Mouse (Mus musculus) thymus, adult 2 months (tissue): ENCODE measurements around the gene Gna15. TPM values are rescaled to one million over a fixed set of nuclear protein-coding genes. Genes with fewer than 3 reads are reported as not detected.

Experiments used
- DNase-seq: peaks from one replicate; pipeline ENCODE4 v3.0.0; 2021
- H3K27ac ChIP-seq: fragments of 200-500 bp; 2 replicates; pipeline ENCODE4 v1.5.1; 2012; ENCODE audit warnings: low read length, control low read depth; ENCODE audit not compliant: control insufficient read depth, insufficient read depth
- H3K27me3 ChIP-seq: fragments of 200-500 bp; 2 replicates; pipeline ENCODE4 v1.6.1; 2012; ENCODE audit warnings: mild to moderate bottlenecking, low read length, moderate library complexity, mixed read lengths; ENCODE audit not compliant: control insufficient read depth, insufficient read depth
- H3K36me3 ChIP-seq: fragments of 200-500 bp; 2 replicates; pipeline ENCODE4 v1.6.1; 2012; ENCODE audit warnings: mild to moderate bottlenecking, low read length, moderate library complexity; ENCODE audit not compliant: control insufficient read depth, insufficient read depth
- H3K4me1 ChIP-seq: fragments of 200-500 bp; replicated peaks from 2 replicates; pipeline ENCODE4 v1.6.1; 2012; ENCODE audit warnings: low read length; ENCODE audit not compliant: control insufficient read depth, insufficient read depth
- H3K4me3 ChIP-seq: fragments of 200-500 bp; 2 replicates; pipeline ENCODE4 v1.5.1; 2012; ENCODE audit warnings: mild to moderate bottlenecking, low read length, control low read depth, moderate library complexity; ENCODE audit not compliant: control insufficient read depth, insufficient read depth
- CTCF ChIP-seq: fragments of 200-500 bp; IDR thresholded peaks from 2 replicates; pipeline ENCODE4 v1.5.1; 2012; ENCODE audit warnings: mild to moderate bottlenecking, control low read depth, low read length, moderate library complexity, borderline replicate concordance; ENCODE audit not compliant: control insufficient read depth, poor library complexity, insufficient read depth; ENCODE audit errors: extremely low read depth
- POLR2A ChIP-seq: fragments of 200-500 bp; IDR thresholded peaks from 2 replicates; pipeline ENCODE4 v1.6.1; 2012; ENCODE audit warnings: mild to moderate bottlenecking, low read length, control low read depth, moderate library complexity; ENCODE audit not compliant: control insufficient read depth, poor library complexity, insufficient read depth; ENCODE audit errors: extremely low read depth
- WGBS: fragments of 180-500 bp; shearing (Covaris S2); methylation state at CpG from one replicate; pipeline ENCODE4 v1.1.7; 2018; 5-methylcytosine and 5-hydroxymethylcytosine counted together
- polyA plus RNA-seq: library from polyadenylated mRNA; depleted of rRNA; stranded (reverse); fragments of >200 nt; gene quantifications from 2 replicates; pipeline ENCODE4 v1.2.3, GENCODE M21; 2012

Gene Gna15
- polyA plus RNA-seq, 1 experiment, result 10.6 TPM

- no peak for DNase-seq
- no peak for TF ChIP-seq POLR2A
- no peak for TF ChIP-seq CTCF
- Histone ChIP-seq H3K27ac (no peak overlapping the region), H3K4me1 (peaks cover 39% of the 10 kb centered on the region), H3K27me3 (no peaks in the 10 kb centered on the region), H3K36me3 (no peaks in the 10 kb centered on the region), H3K4me3 (no peak overlapping the region)
- 90% methylated on average over 7 of the region's 7 CpGs for WGBS
Measured at GRCm38 (mm10) chr10:81542727-81543460, 18.9 kb upstream of the Gna15 start.

GRCm38 (mm10) chr10:81541803-81542202 is 17.8 kb upstream of the Gna15 start:
- H3K27me3 ChIP-seq, result no peaks in the 10 kb centered on the region
- no peak overlapping the region for H3K4me3 ChIP-seq
- H3K36me3 ChIP-seq, result no peaks in the 10 kb centered on the region
- no peak for DNase-seq
- TF ChIP-seq POLR2A (no peak), CTCF (no peak)
- peaks cover 44% of the 10 kb centered on the region for H3K4me1 ChIP-seq
- no peak overlapping the region for H3K27ac ChIP-seq
- 86% methylated on average over 10 of the region's 10 CpGs for WGBS

- Histone ChIP-seq H3K4me1 (peaks cover 44% of the 10 kb centered on the region), H3K27ac (no peak overlapping the region), H3K36me3 (no peaks in the 10 kb centered on the region)
Measured at GRCm38 (mm10) chr10:81541363-81541762, 17.3 kb upstream of the Gna15 start.

GRCm38 (mm10) chr10:81538321-81539048 is 14.5 kb upstream of the Gna15 start:
- H3K36me3 ChIP-seq, result no peaks in the 10 kb centered on the region
- H3K4me1 ChIP-seq, result peaks cover 34% of the 10 kb centered on the region
- H3K4me3 ChIP-seq, result no peak overlapping the region
- H3K27me3 ChIP-seq, result no peaks in the 10 kb centered on the region
- no peak overlapping the region for H3K27ac ChIP-seq
- 40% methylated on average over 3 of the region's 3 CpGs for whole genome bisulfite sequencing
- no peak for DNase-seq
- no peak for TF ChIP-seq CTCF

More at GRCm38 (mm10) chr10:81541363-81541762, 17.3 kb upstream of the Gna15 start:
- DNase-seq, result no peak
- 75% methylated on average over 5 of the region's 5 CpGs for whole genome bisulfite sequencing
- no peak for TF ChIP-seq CTCF
- no peak for TF ChIP-seq POLR2A
- Histone ChIP-seq H3K4me3 (no peak overlapping the region), H3K27me3 (no peaks in the 10 kb centered on the region)

- no peaks in the 10 kb centered on the region for H3K36me3 ChIP-seq
- no peak overlapping the region for H3K27ac ChIP-seq
- peaks cover 23% of the 10 kb centered on the region for H3K4me1 ChIP-seq
- no peaks in the 10 kb centered on the region for H3K27me3 ChIP-seq
- no peak overlapping the region for H3K4me3 ChIP-seq
- 52% methylated on average over 2 of the region's 2 CpGs for WGBS
- TF ChIP-seq CTCF (no peak), POLR2A (no peak)
- no peak for DNase-seq
Measured at GRCm38 (mm10) chr10:81537429-81537828, 13.4 kb upstream of the Gna15 start.

GRCm38 (mm10) chr10:81536734-81537133 is 12.7 kb upstream of the Gna15 start:
- H3K27ac ChIP-seq, result no peak overlapping the region
- H3K27me3 ChIP-seq, result no peaks in the 10 kb centered on the region
- 87% methylated on average over 6 of the region's 6 CpGs for WGBS
- H3K36me3 ChIP-seq, result no peaks in the 10 kb centered on the region
- TF ChIP-seq CTCF (no peak), POLR2A (no peak)
- H3K4me1 ChIP-seq, result peaks cover 19% of the 10 kb centered on the region
- no peak for DNase-seq
- H3K4me3 ChIP-seq, result no peak overlapping the region
